Mouse (Mus musculus): ENCODE data around the gene Gpr171.
"Not testable (repeated sequence)": the region's sequence is repeated elsewhere in the genome, so short reads cannot be mapped to it uniquely, and the experiment has no call there.

DNA sequence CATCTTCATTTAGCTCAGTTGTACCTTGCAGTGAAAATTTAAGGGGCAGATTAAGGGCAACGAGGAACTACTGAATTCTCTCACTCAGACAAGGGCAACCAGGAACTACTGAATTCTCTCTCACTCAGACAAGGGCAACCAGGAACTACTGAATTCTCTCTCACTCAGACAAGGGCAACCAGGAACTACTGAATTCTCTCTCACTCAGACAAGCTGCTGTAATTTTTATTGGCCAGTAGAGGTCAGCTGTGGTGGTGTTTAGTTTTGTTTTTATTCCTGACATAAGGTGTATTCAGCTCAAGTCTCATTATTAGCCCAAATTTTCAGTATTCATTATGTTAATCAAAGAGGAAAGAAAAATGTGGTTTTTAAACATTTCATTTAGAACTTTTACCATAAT, 32.5 kb downstream of the Gpr171 start:
- TF ChIP-seq POLR2A (IDR thresholded peaks at IDR 0.05; ENCODE audit: borderline replicate concordance, control insufficient read depth, low read depth, low read length); CTCF (IDR thresholded peaks at IDR 0.05; ENCODE audit: control insufficient read depth, insufficient read depth, low read length): not testable (repeated sequence)

Data from bone marrow, adult 2 months (tissue).